Mouse (Mus musculus): ENCODE measurements around the gene Xkr7. TPM values are rescaled to one million over a fixed set of nuclear protein-coding genes. Genes with fewer than 3 reads are reported as not detected.
A peak's percentile ranks its signal among the peaks of the same experiment; 100 is the strongest.

Xkr7 gene
- total and polyA plus RNA-seq, 2 experiments from 2014 or later, result 1.1 to 35.5 TPM

DNA sequence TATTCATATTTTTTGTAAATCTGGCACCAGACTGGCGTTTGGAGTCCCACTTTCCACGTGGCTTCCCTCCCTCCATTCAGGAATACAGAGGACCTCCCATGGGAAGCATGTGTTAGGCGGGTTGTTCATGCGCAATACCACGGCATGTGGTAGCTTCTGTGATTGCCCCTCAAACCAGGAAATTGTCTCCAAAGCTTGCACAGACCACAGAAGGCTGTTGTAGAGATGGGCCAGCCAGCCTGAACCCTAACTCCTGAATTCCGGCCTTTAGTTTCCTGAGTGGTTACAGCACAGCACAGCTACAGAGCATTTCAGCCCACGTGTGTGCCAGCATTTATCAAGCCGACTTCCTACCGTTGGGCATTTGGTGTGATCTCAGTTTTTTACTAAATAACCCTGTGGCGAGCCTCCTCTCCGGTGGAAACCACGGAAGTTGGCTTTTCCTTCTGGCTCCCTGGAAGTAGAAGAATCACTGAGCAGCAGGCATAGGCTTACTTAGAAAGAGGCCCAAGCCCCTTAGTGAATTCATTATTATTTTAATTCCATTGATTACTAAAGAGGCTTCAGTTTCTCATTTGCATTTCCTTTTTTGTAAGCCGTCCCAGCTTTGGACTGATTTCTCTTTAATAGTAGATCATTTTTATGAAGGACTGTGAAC lies 27.8 kb upstream of the Xkr7 start:
- no peak for ATAC-seq (ENCODE audit: low FRiP score)
- H3K4me1 ChIP-seq (ENCODE audit: insufficient read depth, low read length), result no peaks in the 10 kb centered on the region
- H3K36me3 ChIP-seq (ENCODE audit: insufficient read depth, low read length), result peaks cover 21% of the 10 kb centered on the region
- H3K4me3 ChIP-seq (ENCODE audit: low read depth, low read length), result no peak overlapping the region
- no peak overlapping the region for H3K27ac ChIP-seq (ENCODE audit: low read depth, low read length)
- no peak for TF ChIP-seq CTCF (IDR thresholded peaks at IDR 0.05)
- H3K9ac ChIP-seq (replicated peaks; ENCODE audit: low read length, poor library complexity, severe bottlenecking), result no peak overlapping the region
- no peaks in the 10 kb centered on the region for H3K27me3 ChIP-seq (ENCODE audit: insufficient read depth, low read length)
- H3K9me3 ChIP-seq (ENCODE audit: low read length), result no peaks in the 10 kb centered on the region
- 29% methylated on average over 13 of the region's 13 CpGs for WGBS
- peak; percentile 53 for DNase-seq (ENCODE audit: low spot score)
- no peak overlapping the region for H3K4me2 ChIP-seq (ENCODE audit: low read depth, low read length, poor library complexity, severe bottlenecking)

DNA sequence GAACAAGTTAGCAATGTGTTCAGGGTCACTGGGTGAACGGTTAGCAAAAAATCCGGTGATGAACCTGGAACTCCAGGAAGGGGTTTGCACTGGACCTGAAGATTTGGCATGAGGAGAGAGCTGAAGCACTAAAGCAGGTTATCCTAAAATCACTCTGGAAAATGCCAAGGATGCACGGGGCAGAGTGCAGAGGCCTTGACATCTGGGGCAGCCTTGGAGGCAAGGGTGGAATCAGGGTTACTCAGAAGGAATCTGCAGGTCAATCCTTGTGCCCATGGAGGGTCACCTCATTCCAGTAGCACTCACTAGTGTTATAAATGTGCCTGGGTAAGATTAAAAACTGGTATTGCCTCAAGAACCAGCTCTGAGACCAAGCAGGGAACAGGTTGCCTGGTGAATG lies 25.7 kb upstream of the Xkr7 start:
- H3K4me3 ChIP-seq (ENCODE audit: low read depth, low read length), result no peak overlapping the region
- H3K36me3 ChIP-seq (ENCODE audit: insufficient read depth, low read length), result peaks cover 40% of the 10 kb centered on the region
- ATAC-seq (ENCODE audit: low FRiP score), result no peak
- H3K27me3 ChIP-seq (ENCODE audit: insufficient read depth, low read length), result no peaks in the 10 kb centered on the region
- DNase-seq (ENCODE audit: low spot score), result no peak
- WGBS, result 87% methylated on average over 3 of the region's 3 CpGs
- no peak overlapping the region for H3K9ac ChIP-seq (replicated peaks; ENCODE audit: low read length, poor library complexity, severe bottlenecking)
- no peak for TF ChIP-seq CTCF (IDR thresholded peaks at IDR 0.05)
- no peaks in the 10 kb centered on the region for H3K9me3 ChIP-seq (ENCODE audit: low read length)
- H3K27ac ChIP-seq (ENCODE audit: low read depth, low read length), result no peak overlapping the region
- H3K4me1 ChIP-seq (ENCODE audit: insufficient read depth, low read length), result no peaks in the 10 kb centered on the region
- H3K4me2 ChIP-seq (ENCODE audit: low read depth, low read length, poor library complexity, severe bottlenecking), result no peak overlapping the region

DNA sequence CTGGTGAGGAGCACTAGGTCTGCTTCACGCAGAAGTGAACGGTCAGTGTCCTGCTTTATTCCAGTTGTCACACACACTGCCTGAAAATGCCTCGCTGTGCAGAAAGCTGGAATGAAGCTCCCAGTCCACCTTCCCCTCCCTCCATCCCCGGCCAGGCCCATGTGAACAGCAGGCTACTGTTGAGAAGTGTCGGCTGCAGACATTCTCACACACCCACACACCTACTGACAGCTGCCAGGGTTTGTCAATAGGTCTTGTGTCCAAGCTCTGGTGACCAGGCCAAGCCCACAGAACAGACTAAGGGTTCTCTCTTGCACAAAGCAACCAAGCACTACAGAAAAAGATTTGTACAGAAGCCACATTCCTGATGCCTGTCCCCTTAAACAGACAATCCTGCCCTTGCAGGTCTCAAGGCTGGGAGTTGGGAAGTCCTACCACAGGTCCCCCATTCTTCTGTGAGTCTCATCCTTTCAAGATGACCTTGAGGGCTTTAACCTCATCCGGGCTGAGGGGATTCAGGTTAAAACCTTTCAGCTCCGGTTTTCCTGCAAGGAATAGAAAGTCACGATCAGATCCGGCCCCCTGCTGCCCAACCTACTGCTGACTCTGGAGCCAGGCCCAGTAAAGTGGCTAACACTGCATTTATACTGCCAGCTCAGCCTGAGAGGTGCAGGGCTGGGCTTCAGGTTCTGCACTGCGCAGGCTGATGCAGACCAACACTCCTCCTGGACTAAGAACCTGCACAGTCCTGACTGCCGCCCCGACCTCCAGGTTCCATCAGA lies 22.3 kb upstream of the Xkr7 start:
- no peak overlapping the region for H3K9ac ChIP-seq (replicated peaks; ENCODE audit: low read length, poor library complexity, severe bottlenecking)
- peaks cover 7% of the 10 kb centered on the region; the same call in 1 of the 2 replicates for H3K4me1 ChIP-seq (ENCODE audit: insufficient read depth, low read length)
- no peaks in the 10 kb centered on the region for H3K9me3 ChIP-seq (ENCODE audit: low read length)
- H3K4me2 ChIP-seq (ENCODE audit: low read depth, low read length, poor library complexity, severe bottlenecking), result no peak overlapping the region
- H3K27ac ChIP-seq (ENCODE audit: low read depth, low read length), result no peak overlapping the region
- no peak for TF ChIP-seq CTCF (IDR thresholded peaks at IDR 0.05)
- ATAC-seq (ENCODE audit: low FRiP score) (no peak), DNase-seq (ENCODE audit: low spot score) (no peak)
- no peaks in the 10 kb centered on the region for H3K27me3 ChIP-seq (ENCODE audit: insufficient read depth, low read length)
- peaks cover 59% of the 10 kb centered on the region for H3K36me3 ChIP-seq (ENCODE audit: insufficient read depth, low read length)
- WGBS, result 90% methylated on average over 12 of the region's 12 CpGs
- no peak overlapping the region for H3K4me3 ChIP-seq (ENCODE audit: low read depth, low read length)

DNA sequence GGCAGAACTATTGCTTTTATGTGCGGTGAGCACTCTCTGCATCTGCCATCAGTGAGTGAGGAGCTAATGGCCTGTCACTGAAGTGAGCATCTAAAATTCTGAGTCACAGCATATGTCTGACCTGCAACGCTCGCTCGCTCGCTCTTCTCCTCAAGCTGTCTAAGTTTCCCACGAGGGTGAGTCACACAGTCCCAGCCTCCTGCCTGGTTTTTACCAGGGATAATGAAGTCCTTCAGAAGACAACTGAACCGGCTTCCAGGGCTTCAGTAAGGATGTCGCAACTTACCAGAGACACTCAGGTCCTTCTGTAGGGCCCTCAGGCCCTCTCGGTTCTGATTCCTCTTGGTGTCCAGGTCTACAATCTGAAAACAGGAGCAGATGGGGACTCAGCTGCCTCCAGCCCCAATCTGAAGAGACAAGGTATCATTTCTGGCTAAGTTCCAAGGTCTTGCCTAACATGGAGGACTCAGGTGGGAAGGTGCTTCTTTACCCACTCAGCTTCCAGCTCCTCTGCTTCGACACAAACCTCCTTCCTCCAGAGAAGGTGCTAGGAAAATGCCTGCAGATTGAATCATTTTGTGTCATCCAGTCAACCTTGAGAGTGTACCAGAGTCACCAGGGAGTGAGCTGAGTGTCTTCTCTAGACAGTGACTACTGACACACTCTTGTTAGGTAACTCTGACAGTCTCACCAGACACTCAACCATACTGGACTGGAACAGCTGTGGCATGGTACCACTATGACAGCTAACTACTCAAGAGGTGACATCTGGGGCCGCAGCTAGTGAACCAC lies 17.7 kb upstream of the Xkr7 start:
- DNase-seq (ENCODE audit: low spot score), result no peak
- H3K9ac ChIP-seq (replicated peaks; ENCODE audit: low read length, poor library complexity, severe bottlenecking), result peak overlapping the region; percentile 89; the same call in 1 of the 2 replicates
- 95% methylated on average over 11 of the region's 11 CpGs for WGBS

DNA sequence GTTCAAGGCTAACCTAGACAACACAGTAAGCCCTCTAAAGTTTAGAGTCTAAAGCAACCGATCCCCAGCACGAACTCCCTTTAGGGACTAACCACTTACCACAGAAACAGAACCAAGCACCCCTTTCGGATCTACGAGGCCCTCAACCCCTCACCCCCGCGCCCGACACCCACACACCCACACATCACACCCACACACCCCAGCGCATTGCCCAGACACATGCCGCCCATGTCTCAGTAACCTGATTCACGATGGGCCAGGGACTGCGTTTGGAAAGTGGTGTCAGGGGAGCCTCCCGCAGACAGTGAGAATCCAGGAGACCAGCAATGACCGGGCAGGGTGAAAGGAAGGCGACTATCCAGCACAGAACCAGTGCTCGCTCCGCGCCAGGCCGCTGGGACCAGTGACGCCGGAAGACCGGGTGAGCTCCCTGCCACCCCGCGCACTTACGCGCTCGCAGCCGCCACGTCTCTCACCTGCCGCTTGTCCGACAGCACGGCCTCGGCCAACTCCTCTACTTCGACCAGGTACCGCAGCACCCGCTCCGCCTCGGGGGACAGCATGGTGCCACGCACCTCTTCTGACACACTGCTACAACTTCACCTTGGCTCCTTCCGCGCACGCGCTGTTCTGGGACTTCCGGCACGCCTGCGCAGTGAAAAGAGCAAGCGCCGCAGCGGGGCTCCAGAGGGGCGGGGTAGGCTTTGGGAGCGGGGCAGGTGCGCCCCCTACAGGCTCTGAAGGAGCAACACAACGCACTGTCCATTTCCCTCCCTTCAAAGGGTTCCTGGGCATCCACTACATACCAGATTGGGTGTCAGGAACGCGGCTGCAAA lies 16.7 kb upstream of the Xkr7 start, which contains the start of gene Pdrg1:
Pdrg1 (minus strand) TSS at position 670 of the 836 bp plus-strand sequence.
- H3K4me1 ChIP-seq (ENCODE audit: insufficient read depth, low read length), result peaks cover 7% of the 10 kb centered on the region; the same call in 1 of the 2 replicates
- H3K9me3 ChIP-seq (ENCODE audit: low read length), result no peaks in the 10 kb centered on the region
- 2% methylated on average over 54 of the region's 54 CpGs for WGBS
- H3K9ac ChIP-seq (replicated peaks; ENCODE audit: low read length, poor library complexity, severe bottlenecking), result peak within 1 kb of the TSS; percentile 89
- ATAC-seq (ENCODE audit: low FRiP score) (peak; percentile 94), DNase-seq (ENCODE audit: low spot score) (peak; percentile 96)
- H3K36me3 ChIP-seq (ENCODE audit: insufficient read depth, low read length), result peaks cover 28% of the 10 kb centered on the region
- peak within 1 kb of the TSS; percentile 93 for H3K4me3 ChIP-seq (ENCODE audit: low read depth, low read length)
- H3K4me2 ChIP-seq (ENCODE audit: low read depth, low read length, poor library complexity, severe bottlenecking), result peak within 1 kb of the TSS; percentile 93
- H3K27ac ChIP-seq (ENCODE audit: low read depth, low read length), result peak within 1 kb of the TSS; percentile 55
- H3K27me3 ChIP-seq (ENCODE audit: insufficient read depth, low read length), result no peaks in the 10 kb centered on the region
- peak; percentile 99 for TF ChIP-seq CTCF (IDR thresholded peaks at IDR 0.05)

More for the DNA sequence above, 17.7 kb upstream of the Xkr7 start:
- H3K9me3 ChIP-seq (ENCODE audit: low read length), result no peaks in the 10 kb centered on the region
- peaks cover 36% of the 10 kb centered on the region for H3K36me3 ChIP-seq (ENCODE audit: insufficient read depth, low read length)
- peak overlapping the region; percentile 93 for H3K4me2 ChIP-seq (ENCODE audit: low read depth, low read length, poor library complexity, severe bottlenecking)
- no peak for ATAC-seq (ENCODE audit: low FRiP score)
- H3K4me1 ChIP-seq (ENCODE audit: insufficient read depth, low read length), result peaks cover 7% of the 10 kb centered on the region; the same call in 1 of the 2 replicates
- H3K27ac ChIP-seq (ENCODE audit: low read depth, low read length), result no peak overlapping the region
- H3K27me3 ChIP-seq (ENCODE audit: insufficient read depth, low read length), result no peaks in the 10 kb centered on the region
- peak overlapping the region; percentile 93 for H3K4me3 ChIP-seq (ENCODE audit: low read depth, low read length)
- TF ChIP-seq CTCF (IDR thresholded peaks at IDR 0.05), result no peak

Measured in midbrain, postnatal 0 days (tissue).